Mouse (Mus musculus) olfactory bulb, adult 2 months (tissue): ENCODE measurements around the gene Tm4sf20. TPM values are rescaled to one million over a fixed set of nuclear protein-coding genes. Genes with fewer than 3 reads are reported as not detected.

Experiments used
- H3K27ac ChIP-seq: fragments of 200-500 bp; 2 replicates; pipeline ENCODE4 v1.5.1; 2012; ENCODE audit warnings: low read depth, low read length; ENCODE audit not compliant: insufficient read depth
- H3K4me1 ChIP-seq: fragments of 200-500 bp; 2 replicates; pipeline ENCODE4 v1.6.1; 2012; ENCODE audit warnings: low read length; ENCODE audit not compliant: control insufficient read depth, insufficient read depth
- H3K4me3 ChIP-seq: fragments of 200-500 bp; 2 replicates; pipeline ENCODE4 v1.5.1; 2012; ENCODE audit warnings: mild to moderate bottlenecking, low read depth, low read length, moderate library complexity; ENCODE audit not compliant: insufficient read depth
- CTCF ChIP-seq: fragments of 200-500 bp; IDR thresholded peaks from 2 replicates; pipeline ENCODE4 v1.5.1; 2012; ENCODE audit warnings: low read depth, mild to moderate bottlenecking, low read length, moderate library complexity; ENCODE audit not compliant: insufficient read depth
- POLR2A ChIP-seq: fragments of 200-500 bp; IDR thresholded peaks from 2 replicates; pipeline ENCODE4 v1.6.1; 2012; ENCODE audit warnings: mild to moderate bottlenecking, low read depth, low read length, moderate library complexity; ENCODE audit not compliant: insufficient read depth
- WGBS: fragments of 180-500 bp; shearing (Covaris S2); methylation state at CpG from one replicate; pipeline ENCODE4 v1.1.7; 2018; 5-methylcytosine and 5-hydroxymethylcytosine counted together
- polyA plus RNA-seq: library from polyadenylated mRNA; stranded (reverse); fragments of >200 nt; gene quantifications from 2 replicates; pipeline ENCODE4 v1.2.4, GENCODE M21; 2012; ENCODE audit warnings: low replicate concordance; ENCODE audit not compliant: missing spikeins, insufficient read depth, insufficient read length

Gene Tm4sf20
- polyA plus RNA-seq, 1 experiment = not detected

DNA sequence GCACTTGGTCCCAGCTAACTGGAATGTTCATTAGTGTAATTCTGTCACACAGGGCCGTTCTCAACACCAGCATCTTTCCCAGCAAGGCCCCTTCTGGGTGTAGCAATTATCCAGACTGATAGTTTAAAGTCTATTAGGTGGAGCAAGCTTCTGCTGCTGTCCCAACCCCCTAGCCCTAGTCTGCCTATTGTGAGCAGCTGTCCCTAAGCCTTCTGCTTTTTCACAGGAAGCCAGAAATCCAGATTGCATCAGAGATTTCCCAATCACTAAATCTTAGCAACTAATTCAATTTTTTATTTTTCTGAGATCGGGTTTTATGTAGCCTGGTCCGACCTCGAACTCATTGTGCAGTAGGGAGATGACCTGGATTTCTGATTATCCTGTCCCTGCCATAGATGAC lies 30.7 kb upstream of the Tm4sf20 start:
- 82% methylated on average over 4 of the region's 4 CpGs for WGBS

DNA sequence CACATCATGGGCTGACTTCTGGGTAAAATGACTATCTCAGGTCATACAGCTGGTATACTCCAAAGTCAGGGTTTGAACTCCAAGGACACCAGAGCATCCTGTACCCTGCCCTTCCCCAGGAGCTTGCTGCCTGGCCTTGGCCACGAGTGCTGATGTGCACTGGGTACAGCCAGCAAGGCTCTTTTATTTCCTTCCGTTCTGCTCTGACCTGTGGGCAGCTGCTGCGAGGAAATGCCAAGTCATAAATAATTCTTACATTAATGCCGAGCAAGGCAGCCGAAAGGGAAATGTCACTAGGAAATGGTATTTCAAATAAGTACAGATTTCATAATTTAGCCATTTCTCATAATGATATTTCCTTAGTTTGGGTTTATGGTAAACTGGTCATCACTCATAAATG lies 30.0 kb upstream of the Tm4sf20 start:
- TF ChIP-seq POLR2A (no peak), CTCF (no peak)
- H3K27ac ChIP-seq = no peak overlapping the region
- H3K4me1 ChIP-seq = peaks cover 15% of the 10 kb centered on the region
- H3K4me3 ChIP-seq = no peak overlapping the region
- 84% methylated on average over 5 of the region's 5 CpGs for WGBS

More for the DNA sequence above, 30.7 kb upstream of the Tm4sf20 start:
- H3K4me1 ChIP-seq = peaks cover 15% of the 10 kb centered on the region
- no peak overlapping the region for H3K4me3 ChIP-seq
- no peak overlapping the region for H3K27ac ChIP-seq
- TF ChIP-seq CTCF = no peak
- TF ChIP-seq POLR2A = no peak

DNA sequence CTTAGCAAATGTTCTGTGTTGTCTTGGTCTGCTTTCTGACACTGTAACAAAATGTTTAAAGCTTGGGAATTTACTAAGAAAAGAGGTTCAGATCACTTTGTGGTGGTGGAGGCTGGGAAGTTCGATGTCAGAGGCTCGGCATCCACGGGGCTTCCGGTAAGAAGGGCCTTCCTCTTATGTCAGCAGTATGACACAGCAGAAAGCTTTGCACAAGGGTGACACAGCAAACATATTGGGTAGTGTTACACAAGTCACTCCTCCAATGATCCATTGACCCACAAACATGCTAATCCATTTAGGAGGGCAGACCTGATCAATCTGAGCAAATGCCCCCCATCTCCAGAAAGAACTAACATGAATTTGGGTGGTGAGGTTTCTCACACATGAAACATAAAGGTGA lies 28.8 kb upstream of the Tm4sf20 start:
- H3K4me1 ChIP-seq = peaks cover 15% of the 10 kb centered on the region
- H3K4me3 ChIP-seq = no peak overlapping the region
- no peak for TF ChIP-seq CTCF
- no peak for TF ChIP-seq POLR2A
- H3K27ac ChIP-seq = no peak overlapping the region
- WGBS = 94% methylated on average over 4 of the region's 4 CpGs

DNA sequence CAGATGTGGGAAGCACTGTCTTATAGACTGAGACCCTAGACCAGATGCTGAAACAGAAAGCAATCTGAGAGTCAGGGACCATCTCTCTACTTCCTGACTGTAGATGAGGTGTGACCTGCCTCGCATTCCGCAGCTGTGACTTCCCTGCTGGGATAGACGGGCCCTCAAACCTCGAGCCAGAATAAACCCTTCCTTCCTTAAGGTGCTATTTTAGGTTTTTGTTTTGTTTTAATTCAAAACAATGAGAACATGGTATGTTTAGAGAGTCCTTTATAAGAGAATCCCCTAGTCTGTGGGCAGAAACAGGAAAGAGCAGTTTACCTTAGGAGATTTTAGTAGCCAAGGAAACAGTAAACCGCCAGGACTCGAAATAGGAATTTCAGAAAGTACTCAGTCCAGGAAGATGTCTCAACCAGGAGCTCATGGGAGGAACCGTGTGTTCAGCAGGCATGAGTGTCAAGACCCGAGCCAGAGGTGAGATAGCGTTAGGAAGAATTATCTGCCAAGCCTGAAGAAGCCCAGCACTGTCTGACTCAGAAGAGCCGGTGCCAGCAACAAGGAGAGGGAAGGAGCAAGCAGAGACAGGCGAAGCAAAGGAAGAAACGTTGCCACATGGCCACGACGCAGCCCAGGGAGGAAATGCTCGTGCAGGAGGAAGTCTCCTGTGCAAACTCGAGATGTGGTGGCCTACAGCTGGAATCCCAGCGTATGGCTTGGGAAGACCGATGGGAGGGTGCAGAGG lies 27.6 kb upstream of the Tm4sf20 start:
- Histone ChIP-seq H3K4me1 (peaks cover 9% of the 10 kb centered on the region; the same call in 1 of the 2 replicates), H3K27ac (no peak overlapping the region), H3K4me3 (no peak overlapping the region)
- TF ChIP-seq POLR2A (no peak), CTCF (no peak)
- WGBS = 72% methylated on average over 18 of the region's 18 CpGs

DNA sequence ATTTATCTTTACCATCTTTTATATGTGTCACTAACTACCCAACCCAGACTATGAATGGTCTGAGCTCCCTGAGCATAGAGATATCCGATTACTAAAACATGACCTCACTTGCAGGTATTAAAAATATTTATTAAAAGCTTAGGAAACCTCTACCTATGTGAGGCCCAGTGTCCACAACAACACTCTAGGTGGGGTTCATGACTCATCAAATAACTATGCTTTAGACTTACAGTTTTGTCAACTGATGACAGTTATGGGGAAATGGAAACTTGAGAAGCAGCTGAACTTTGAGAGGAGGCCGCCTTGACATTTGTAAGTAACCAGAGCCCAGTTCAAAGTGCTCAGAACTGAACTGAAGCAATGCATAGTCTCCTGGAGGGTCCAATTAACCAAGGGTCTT lies 26.9 kb upstream of the Tm4sf20 start:
- Histone ChIP-seq H3K27ac (no peak overlapping the region), H3K4me1 (peaks cover 9% of the 10 kb centered on the region; the same call in 1 of the 2 replicates), H3K4me3 (no peak overlapping the region)
- 87% methylated on average over 2 of the region's 2 CpGs for WGBS
- TF ChIP-seq CTCF (no peak), POLR2A (no peak)

DNA sequence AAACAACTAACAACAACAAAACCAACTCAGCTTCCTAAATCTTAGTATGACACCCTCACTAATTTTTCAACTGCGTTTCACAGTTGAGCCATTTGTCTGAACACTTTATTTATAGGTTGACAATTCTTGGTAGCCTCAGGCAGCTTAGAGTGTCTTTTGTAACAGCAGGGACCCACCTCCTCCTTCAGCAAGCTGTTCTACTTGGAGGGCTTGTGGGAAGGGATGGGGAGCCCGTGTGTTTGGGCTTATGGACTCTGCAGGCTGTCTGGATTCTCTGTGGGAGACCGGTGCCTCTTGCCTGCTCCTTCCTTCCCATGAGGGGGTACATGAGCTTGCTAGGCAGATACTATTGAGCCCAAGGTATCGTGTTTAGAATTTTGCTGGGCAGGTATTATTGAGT lies 25.7 kb upstream of the Tm4sf20 start:
- no peak overlapping the region for H3K4me3 ChIP-seq
- TF ChIP-seq CTCF = no peak
- TF ChIP-seq POLR2A = no peak
- no peak overlapping the region for H3K27ac ChIP-seq
- WGBS = 32% methylated on average over 4 of the region's 4 CpGs
- peaks cover 9% of the 10 kb centered on the region; the same call in 1 of the 2 replicates for H3K4me1 ChIP-seq

DNA sequence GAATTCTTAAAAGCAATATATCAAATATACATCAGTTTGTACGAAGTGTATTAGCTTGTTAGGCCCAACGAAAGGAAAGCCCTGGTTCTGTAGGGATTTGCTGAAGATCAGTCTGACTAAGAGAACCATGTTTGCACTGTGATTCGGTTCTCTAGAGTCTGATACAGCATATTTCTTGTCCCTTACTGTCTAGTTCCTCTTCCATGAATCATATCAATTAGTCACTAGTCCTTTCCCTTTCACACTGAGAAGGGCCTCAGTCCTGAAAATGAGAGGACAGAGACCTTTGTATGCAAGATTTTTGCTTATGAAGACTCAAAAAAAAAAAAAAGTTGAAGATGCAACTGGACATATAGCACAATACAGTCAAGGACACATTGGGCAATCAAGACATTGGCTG lies 24.8 kb upstream of the Tm4sf20 start:
- H3K4me3 ChIP-seq = no peak overlapping the region
- WGBS = 90% methylated on average over 3 of the region's 3 CpGs
- H3K27ac ChIP-seq = no peak overlapping the region
- TF ChIP-seq CTCF = no peak
- TF ChIP-seq POLR2A = no peak
- peaks cover 9% of the 10 kb centered on the region; the same call in 1 of the 2 replicates for H3K4me1 ChIP-seq

DNA sequence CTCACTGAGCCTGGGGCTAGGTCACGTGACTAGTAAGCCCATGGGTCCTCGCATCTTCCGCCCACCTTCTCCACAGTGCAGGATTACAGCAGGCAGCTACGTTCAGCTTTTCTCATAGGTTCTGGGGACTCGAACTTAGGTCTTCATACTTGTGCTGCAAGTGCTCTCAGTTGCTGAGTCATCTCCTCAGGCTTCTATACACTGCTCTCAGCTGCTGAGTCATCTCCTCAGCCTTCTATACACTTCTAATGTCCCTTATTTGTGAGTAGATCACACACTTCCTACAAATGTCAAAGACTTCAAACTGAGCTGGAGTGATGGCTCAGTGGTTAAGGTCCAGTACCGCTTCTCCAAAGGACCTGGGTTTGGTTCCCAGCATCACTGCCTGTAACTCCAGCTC lies 24.0 kb upstream of the Tm4sf20 start:
- H3K27ac ChIP-seq = no peak overlapping the region
- WGBS = 94% methylated on average over 6 of the region's 6 CpGs
- no peak for TF ChIP-seq CTCF
- H3K4me3 ChIP-seq = no peak overlapping the region
- peaks cover 9% of the 10 kb centered on the region; the same call in 1 of the 2 replicates for H3K4me1 ChIP-seq

DNA sequence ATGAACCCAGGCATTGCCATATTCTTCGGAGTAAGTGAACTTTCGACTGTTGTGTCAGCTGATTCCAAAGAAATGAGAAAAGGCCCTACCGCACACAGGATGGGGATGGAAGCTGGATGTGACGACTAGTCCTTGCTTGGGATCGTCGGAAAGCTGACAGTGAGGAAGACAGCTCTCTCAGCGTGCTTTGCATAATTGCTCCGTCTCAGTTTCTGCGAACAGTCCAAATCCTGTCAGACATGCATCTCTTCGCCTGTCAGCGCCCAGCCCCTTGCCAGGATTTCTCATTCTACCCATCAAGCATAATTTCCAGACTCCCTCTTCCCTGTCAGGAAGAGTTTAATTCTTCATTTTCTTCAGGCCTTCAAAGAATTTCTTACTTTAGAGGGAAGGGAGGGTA lies 22.8 kb upstream of the Tm4sf20 start:
- no peak for TF ChIP-seq POLR2A
- no peak for TF ChIP-seq CTCF
- H3K27ac ChIP-seq = no peak overlapping the region
- 87% methylated on average over 11 of the region's 11 CpGs for WGBS

DNA sequence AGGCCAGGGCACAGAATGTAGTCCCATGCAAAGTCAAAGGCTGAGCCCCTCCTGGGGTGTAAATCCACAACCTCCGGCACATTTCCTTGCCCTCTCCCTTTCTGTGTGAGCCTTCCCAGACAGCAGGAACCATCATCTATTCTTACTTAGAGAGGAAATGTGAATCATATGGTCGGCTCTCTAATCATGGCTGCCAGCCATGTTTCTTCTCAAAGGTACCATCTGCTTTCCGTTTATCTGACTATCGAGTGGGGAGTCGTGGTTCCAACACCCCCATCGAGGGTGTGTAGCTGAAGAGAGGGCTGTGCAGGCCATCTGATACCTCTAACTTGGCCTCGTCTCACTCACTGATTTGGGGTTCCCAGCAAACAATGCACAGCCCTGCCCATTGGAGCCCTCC lies 19.8 kb upstream of the Tm4sf20 start:
- Histone ChIP-seq H3K27ac (no peak overlapping the region), H3K4me1 (no peaks in the 10 kb centered on the region), H3K4me3 (no peak overlapping the region)
- no peak for TF ChIP-seq CTCF
- TF ChIP-seq POLR2A = no peak
- WGBS = 74% methylated on average over 7 of the region's 7 CpGs

More for the DNA sequence above, 22.8 kb upstream of the Tm4sf20 start:
- Histone ChIP-seq H3K4me1 (peaks cover 7% of the 10 kb centered on the region; the same call in 1 of the 2 replicates), H3K4me3 (no peak overlapping the region)
